Mouse (Mus musculus): ENCODE data around the gene Naa15. TPM values are rescaled to one million over a fixed set of nuclear protein-coding genes. Genes with fewer than 3 reads are reported as not detected.

Naa15 gene
- 10 to 100 TPM; 42.8 to 48.4 TPM for total RNA-seq (2021)

GRCm38 (mm10) chr3:51415098-51416072, at the start of gene Naa15:
Gene Naa15, plus strand, starts transcription at chr3:51415148.
- DNase-seq = peak; percentile 95 to 96
- intact Hi-C loops (cut with DNase I) = no loop called here

- DNase-seq = no peak
- intact Hi-C loops (cut with DNase I) = loop anchor here (1.0 kb wide), 2 partner anchors 76 to 131 kb away; no protein-coding TSS in a partner anchor
Observed at GRCm38 (mm10) chr3:51365517-51365882, 49.4 kb upstream of the Naa15 start.

- intact Hi-C loops (cut with DNase I) = no loop called here
- DNase-seq = no peak
Observed at GRCm38 (mm10) chr3:51366926-51367325, 48.0 kb upstream of the Naa15 start.

DNA sequence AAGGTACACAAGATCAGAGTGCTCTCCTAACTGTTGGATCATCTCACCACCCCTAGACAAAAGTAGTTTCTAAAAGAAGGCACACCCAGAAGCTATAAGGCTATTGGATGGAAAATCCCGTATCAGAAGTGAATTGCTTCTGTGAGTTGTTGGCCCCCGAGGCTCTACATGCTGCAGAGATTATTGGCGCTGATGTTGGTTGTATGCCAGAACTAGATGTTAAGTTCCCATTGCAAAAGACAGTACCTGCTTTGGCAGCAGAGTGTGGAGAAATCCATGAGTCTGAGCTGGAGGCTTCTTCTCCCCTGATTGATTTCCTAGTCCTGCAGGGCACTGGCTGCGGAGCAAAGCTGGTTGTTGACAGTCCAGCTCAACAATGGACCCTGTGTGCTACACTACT, 46.9 kb upstream of the Naa15 start:
- intact Hi-C loops (cut with DNase I) = no loop called here
- DNase-seq = no peak

GRCm38 (mm10) chr3:51371826-51372225, 43.1 kb upstream of the Naa15 start:
- intact Hi-C loops (cut with DNase I) = no loop called here
- no peak for DNase-seq

- intact Hi-C loops (cut with DNase I) = no loop called here
- DNase-seq = no peak
Observed at GRCm38 (mm10) chr3:51372883-51373282, 42.1 kb upstream of the Naa15 start.

GRCm38 (mm10) chr3:51373544-51373943, 41.4 kb upstream of the Naa15 start:
- DNase-seq = no peak
- intact Hi-C loops (cut with DNase I) = no loop called here

- intact Hi-C loops (cut with DNase I) = loop anchor here (2.0 kb wide), 1 partner anchor 33 kb away; the partner anchor contains the start of gene Ndufc1
- peak; percentile 54 to 66 for DNase-seq
Observed at GRCm38 (mm10) chr3:51375307-51376265, 39.4 kb upstream of the Naa15 start.

DNA sequence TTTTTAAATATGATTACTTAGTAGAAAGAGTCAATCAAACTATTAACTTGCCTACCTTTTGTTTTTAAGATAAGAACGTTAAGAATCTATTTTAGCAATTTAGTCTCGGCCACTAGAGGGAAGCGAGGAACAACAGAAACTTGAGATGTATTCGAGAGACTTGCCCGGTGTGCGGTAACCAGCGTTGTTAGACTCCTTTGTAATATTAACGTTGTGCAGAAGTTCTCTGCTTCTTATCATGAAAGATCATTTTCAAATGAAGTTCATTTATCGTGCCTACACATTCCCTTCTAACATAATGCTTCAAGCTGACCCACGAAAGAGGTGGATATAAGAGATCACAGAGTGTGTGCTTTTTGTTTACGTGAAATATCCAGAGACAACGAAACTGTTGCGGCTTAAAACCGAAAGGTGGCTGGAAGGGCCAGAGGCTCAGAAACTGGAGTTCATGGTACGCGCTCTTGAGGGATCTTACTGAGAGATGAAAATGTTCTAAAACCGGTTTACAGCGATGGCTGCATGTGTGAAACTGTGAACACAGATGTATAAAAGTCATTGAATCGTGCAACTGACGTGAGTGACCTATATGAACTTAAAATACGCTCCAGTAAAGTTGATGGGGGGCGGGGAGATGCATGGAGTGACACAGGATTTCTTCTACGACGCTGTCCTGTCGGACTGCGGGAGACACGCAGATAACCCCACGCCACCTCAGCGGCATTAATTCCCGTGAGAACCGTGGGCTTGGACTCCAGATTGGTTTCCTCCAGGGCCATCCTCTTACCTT, 36.9 kb upstream of the Naa15 start:
- intact Hi-C loops (cut with DNase I) = loop anchor here (1.0 kb wide), 1 partner anchor 18 kb away; the partner anchor contains the start of gene Mgarp
- no peak for DNase-seq

- DNase-seq = no peak
- intact Hi-C loops (cut with DNase I) = loop anchor here (1.0 kb wide), 1 partner anchor 18 kb away; the partner anchor contains the start of gene Mgarp
Observed at GRCm38 (mm10) chr3:51378665-51378946, 36.3 kb upstream of the Naa15 start.

DNA sequence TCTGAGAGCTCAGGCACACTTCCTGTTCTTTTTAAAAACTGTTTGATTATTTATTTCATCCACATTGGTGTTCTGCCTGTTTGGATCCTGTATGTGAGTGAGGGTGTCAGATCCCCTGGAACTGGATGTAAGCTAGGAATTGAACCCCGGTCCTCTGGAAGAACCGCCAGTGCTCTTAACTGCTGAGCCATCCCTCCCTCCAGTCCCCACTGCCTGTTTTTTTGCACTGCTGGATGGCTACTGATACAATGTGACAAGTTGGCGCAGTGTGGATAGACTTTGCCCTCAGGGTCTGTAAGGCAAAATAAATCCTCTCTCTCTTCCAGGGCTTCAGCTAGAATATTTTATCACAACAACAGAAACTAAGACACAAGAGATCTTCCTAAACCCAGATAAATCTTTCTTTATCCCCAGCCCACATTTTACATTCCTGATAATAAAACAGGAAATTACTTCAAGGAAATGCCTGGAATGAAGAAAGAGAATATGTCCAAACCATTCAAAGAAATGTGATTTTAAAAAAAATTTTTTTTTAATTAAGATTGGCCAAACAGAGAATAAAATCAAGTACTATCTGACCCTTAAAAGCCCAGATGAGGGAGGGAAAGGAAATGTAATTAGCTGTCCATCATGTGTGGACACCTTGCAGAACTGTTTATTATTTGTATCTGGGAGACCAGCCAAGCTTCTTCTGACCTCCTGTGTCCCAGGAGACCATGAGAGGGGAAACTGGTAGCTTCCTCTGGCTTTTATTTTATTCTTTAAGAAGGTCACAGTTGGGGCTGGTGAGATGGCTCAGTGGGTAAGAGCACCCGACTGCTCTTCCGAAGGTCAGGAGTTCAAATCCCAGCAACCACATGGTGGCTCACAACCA, 34.9 kb upstream of the Naa15 start:
- intact Hi-C loops (cut with DNase I) = no loop called here
- DNase-seq = peak; percentile 18 to 20

- no peak for DNase-seq
- intact Hi-C loops (cut with DNase I) = no loop called here
Observed at GRCm38 (mm10) chr3:51380660-51381014, 34.3 kb upstream of the Naa15 start.

GRCm38 (mm10) chr3:51383409-51383808, 31.5 kb upstream of the Naa15 start:
- DNase-seq = no peak
- intact Hi-C loops (cut with DNase I) = no loop called here

- intact Hi-C loops (cut with DNase I) = no loop called here
- DNase-seq = peak in 1 of 2 experiments; percentile 26
Observed at GRCm38 (mm10) chr3:51386441-51387133, 28.4 kb upstream of the Naa15 start.

DNA sequence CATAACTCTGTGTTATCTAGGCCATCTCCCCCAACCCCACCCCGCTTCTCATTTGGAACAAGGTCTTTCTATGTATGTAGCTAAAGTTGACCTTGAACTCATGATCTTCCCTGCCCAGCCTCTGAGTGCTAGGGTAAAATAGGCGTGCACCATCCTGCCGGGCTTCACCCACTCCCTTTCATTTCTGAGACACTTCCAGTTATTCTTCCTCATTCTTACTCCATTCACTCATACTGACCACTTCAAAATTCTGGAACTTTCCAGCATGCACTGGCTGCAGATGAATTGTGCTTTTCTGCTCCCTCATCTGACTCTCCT, 27.9 kb upstream of the Naa15 start:
- intact Hi-C loops (cut with DNase I) = no loop called here

GRCm38 (mm10) chr3:51387868-51388381, 27.0 kb upstream of the Naa15 start:
- intact Hi-C loops (cut with DNase I) = no loop called here
- no peak for DNase-seq

More for the DNA sequence above, 27.9 kb upstream of the Naa15 start:
- DNase-seq = peak in 1 of 2 experiments; percentile 26

DNA sequence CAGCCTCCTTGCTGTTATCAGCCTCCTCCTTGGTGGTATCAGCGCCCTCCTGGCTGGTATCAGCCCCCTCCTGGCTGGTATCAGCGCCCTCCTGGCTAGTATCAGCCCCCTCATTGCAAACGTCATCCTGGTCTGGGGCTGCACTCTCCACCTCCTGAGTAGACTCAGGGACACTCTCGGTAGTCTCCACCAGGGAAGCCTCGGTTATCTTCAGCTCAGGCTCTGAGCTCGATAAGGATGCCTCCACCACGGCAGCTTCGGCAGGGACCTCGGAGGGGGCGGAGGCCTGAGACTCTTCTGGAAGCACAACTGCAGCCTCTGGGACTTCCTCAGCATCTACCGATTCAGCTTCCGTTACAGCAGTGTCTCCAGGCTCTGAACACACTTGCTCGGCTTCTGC, 26.0 kb upstream of the Naa15 start:
- no peak for DNase-seq
- intact Hi-C loops (cut with DNase I) = no loop called here

DNA sequence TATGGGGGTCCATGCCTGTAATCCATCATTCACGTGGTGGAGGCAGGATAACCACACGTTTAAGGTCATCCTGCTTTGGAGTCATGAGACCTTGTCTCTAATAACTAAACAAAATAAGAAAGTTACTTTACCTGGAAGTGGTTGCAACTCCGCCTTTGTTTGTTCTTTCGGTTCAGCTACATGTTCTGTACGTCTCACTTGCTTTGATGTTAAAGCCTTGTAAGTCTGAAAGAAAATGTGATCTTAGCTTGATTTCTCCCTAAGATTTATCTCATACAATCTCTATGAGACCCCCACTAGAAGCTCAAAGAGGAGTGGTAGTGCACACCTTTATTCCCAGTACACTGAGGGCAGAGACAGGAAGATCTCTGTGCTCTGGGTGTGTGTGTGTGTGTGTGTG, 23.9 kb upstream of the Naa15 start:
- no peak for DNase-seq
- intact Hi-C loops (cut with DNase I) = no loop called here

- no peak for DNase-seq
- intact Hi-C loops (cut with DNase I) = no loop called here
Observed at GRCm38 (mm10) chr3:51391591-51391990, 23.4 kb upstream of the Naa15 start.
